Mouse (Mus musculus) embryonic facial prominence, embryonic 10.5 days (tissue): ENCODE measurements around the gene Sv2a. TPM values are rescaled to one million over a fixed set of nuclear protein-coding genes. Genes with fewer than 3 reads are reported as not detected.
A peak's percentile ranks its signal among the peaks of the same experiment; 100 is the strongest.
"Not testable (repeated sequence)": the region's sequence is repeated elsewhere in the genome, so short reads cannot be mapped to it uniquely, and the experiment has no call there.

Experiments used
- DNase-seq: peaks from one replicate; pipeline ENCODE4 v3.0.0-alpha.2; 2017; ENCODE audit warnings: low spot score
- H3K27ac ChIP-seq: fragments of 300-500 bp; sonication (generic); replicated peaks from 2 replicates; pipeline ENCODE4 v1.5.1; 2016; ENCODE audit warnings: mild to moderate bottlenecking
- H3K27me3 ChIP-seq: fragments of 300-500 bp; sonication (generic); replicated peaks from 2 replicates; pipeline ENCODE4 v1.6.1; 2016; ENCODE audit warnings: low read depth, mild to moderate bottlenecking; ENCODE audit not compliant: poor library complexity, severe bottlenecking
- H3K36me3 ChIP-seq: fragments of 300-500 bp; sonication (generic); replicated peaks from 2 replicates; pipeline ENCODE4 v1.6.1; 2016; ENCODE audit warnings: mild to moderate bottlenecking, moderate library complexity
- H3K4me1 ChIP-seq: fragments of 300-500 bp; sonication (generic); 2 replicates; pipeline ENCODE4 v1.6.1; 2016
- H3K4me3 ChIP-seq: fragments of 300-500 bp; sonication (generic); 2 replicates; pipeline ENCODE4 v1.5.1; 2016; ENCODE audit warnings: mild to moderate bottlenecking, moderate library complexity
- H3K9me3 ChIP-seq: fragments of 300-500 bp; sonication (generic); 2 replicates; pipeline ENCODE4 v1.6.1; 2016; ENCODE audit warnings: mild to moderate bottlenecking
- WGBS: fragments of 180-500 bp; shearing (Covaris S2); methylation state at CpG from one replicate; pipeline ENCODE4 v1.1.7; 2016; 5-methylcytosine and 5-hydroxymethylcytosine counted together
- polyA plus RNA-seq: library from polyadenylated mRNA; unstranded; fragments of >200 nt; fragmentation: Nextera tagmentation; extraction: Ambion mirVana; gene quantifications from 2 replicates; pipeline ENCODE4 v1.2.1, GENCODE M21; 2016

Gene Sv2a
- polyA plus RNA-seq, 1 experiment from 2014 or later: 3.9 TPM

- Histone ChIP-seq H3K9me3 (no peaks in the 10 kb centered on the region), H3K4me1 (peaks cover 44% of the 10 kb centered on the region), H3K36me3 (peaks cover 53% of the 10 kb centered on the region), H3K27ac (no peak overlapping the region), H3K4me3 (no peak overlapping the region), H3K27me3 (no peaks in the 10 kb centered on the region)
- 84% methylated on average over 2 of the region's 2 CpGs for WGBS
- DNase-seq: no peak
These were observed 2.0 kb upstream of the Sv2a start for GRCm38 (mm10) chr3:96178902-96179301.

DNA sequence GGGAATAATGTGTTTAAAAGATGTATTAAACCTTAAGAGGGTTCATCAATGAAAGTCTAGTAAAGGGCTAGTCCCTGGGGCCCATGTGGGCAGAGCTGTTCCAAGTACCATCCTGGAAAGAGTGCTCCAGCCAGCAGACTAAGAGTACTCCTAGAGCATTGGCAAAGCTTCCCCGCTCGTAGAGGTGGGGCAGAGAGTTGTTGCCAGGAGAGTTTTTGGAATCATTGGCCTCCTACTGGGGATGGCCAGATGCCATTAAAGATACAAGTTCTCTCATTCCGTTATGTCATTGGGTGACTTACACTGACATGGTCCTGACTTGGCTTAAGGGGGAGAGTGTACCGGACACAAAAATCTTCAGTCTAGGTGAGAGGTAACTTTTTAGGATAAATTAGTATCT, 1.4 kb upstream of the Sv2a start:
- H3K36me3 ChIP-seq: peaks cover 47% of the 10 kb centered on the region
- H3K27me3 ChIP-seq: no peaks in the 10 kb centered on the region
- WGBS: 75% methylated on average over 4 of the region's 4 CpGs
- H3K27ac ChIP-seq: no peak overlapping the region
- no peaks in the 10 kb centered on the region for H3K9me3 ChIP-seq
- H3K4me3 ChIP-seq: no peak overlapping the region
- no peak for DNase-seq
- peaks cover 40% of the 10 kb centered on the region for H3K4me1 ChIP-seq

- H3K27ac ChIP-seq: peak overlapping the region; percentile 63
- peaks cover 24% of the 10 kb centered on the region for H3K36me3 ChIP-seq
- peak overlapping the region; percentile 62 for H3K4me3 ChIP-seq
- H3K9me3 ChIP-seq: no peaks in the 10 kb centered on the region
- H3K4me1 ChIP-seq: peaks cover 35% of the 10 kb centered on the region
- no peaks in the 10 kb centered on the region for H3K27me3 ChIP-seq
- DNase-seq: peak; percentile 32
- WGBS: 36% methylated on average over 12 of the region's 12 CpGs
These were observed 795 bp downstream of the Sv2a start for GRCm38 (mm10) chr3:96181510-96182381.

- peak overlapping the region; percentile 62; the same call in 1 of the 2 replicates for H3K4me3 ChIP-seq
- no peak for DNase-seq
- H3K4me1 ChIP-seq: peaks cover 35% of the 10 kb centered on the region
- peak overlapping the region; percentile 63 for H3K27ac ChIP-seq
- WGBS: 27% methylated on average over 4 of the region's 4 CpGs
- no peaks in the 10 kb centered on the region for H3K9me3 ChIP-seq
- no peaks in the 10 kb centered on the region for H3K27me3 ChIP-seq
- H3K36me3 ChIP-seq: peaks cover 19% of the 10 kb centered on the region
These were observed 1.4 kb downstream of the Sv2a start for GRCm38 (mm10) chr3:96182382-96182776.

GRCm38 (mm10) chr3:96192977-96193376, 12.0 kb downstream of the Sv2a start:
- H3K4me1 ChIP-seq: peaks cover 27% of the 10 kb centered on the region
- H3K9me3 ChIP-seq: no peaks in the 10 kb centered on the region
- peaks cover 8% of the 10 kb centered on the region for H3K36me3 ChIP-seq
- peaks cover 6% of the 10 kb centered on the region; the same call in 1 of the 2 replicates for H3K27me3 ChIP-seq
- H3K27ac ChIP-seq: no peak overlapping the region
- DNase-seq: peak; percentile 44
- peak overlapping the region; percentile 11; the same call in 1 of the 2 replicates for H3K4me3 ChIP-seq
- WGBS: 53% methylated on average over 12 of the region's 12 CpGs

DNA sequence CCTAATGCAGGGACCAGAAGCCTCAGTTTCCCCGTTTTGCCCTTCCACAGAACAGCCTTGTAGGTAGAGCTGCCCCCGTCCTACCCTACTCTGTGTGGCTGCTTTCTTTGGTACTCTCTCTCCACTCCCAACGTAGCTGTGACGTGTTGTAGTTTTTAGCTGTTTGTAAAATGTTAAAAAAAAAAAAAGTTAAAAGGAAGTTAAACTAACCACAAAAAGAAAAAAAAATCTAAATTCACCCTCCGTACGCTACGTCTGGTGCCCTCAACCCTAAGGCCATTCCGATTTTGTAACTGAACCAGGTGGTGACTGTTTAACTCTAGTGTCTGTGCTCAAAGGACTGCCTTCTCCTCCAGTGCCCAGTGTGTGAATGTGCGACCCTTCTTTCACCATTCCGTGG, 14.0 kb downstream of the Sv2a start:
- no peak for DNase-seq
- 88% methylated on average over 10 of the region's 10 CpGs for WGBS
- H3K4me1 ChIP-seq: peaks cover 34% of the 10 kb centered on the region
- peaks cover 13% of the 10 kb centered on the region; the same call in 1 of the 2 replicates for H3K27me3 ChIP-seq
- peaks cover 8% of the 10 kb centered on the region for H3K36me3 ChIP-seq
- no peaks in the 10 kb centered on the region for H3K9me3 ChIP-seq
- H3K4me3 ChIP-seq: no peak overlapping the region
- no peak overlapping the region for H3K27ac ChIP-seq

GRCm38 (mm10) chr3:96195616-96196313, 14.8 kb downstream of the Sv2a start:
- 90% methylated on average over 11 of the region's 11 CpGs for WGBS
- H3K4me3 ChIP-seq: peak overlapping the region; percentile 74; the same call in 1 of the 2 replicates

GRCm38 (mm10) chr3:96196437-96197128, 15.6 kb downstream of the Sv2a start:
- Histone ChIP-seq H3K4me3 (peak overlapping the region; percentile 74), H3K27ac (peak overlapping the region; percentile 97), H3K4me1 (peaks cover 34% of the 10 kb centered on the region), H3K27me3 (peaks cover 13% of the 10 kb centered on the region; the same call in 1 of the 2 replicates), H3K9me3 (no peaks in the 10 kb centered on the region), H3K36me3 (peaks cover 8% of the 10 kb centered on the region)
- 22% methylated on average over 27 of the region's 27 CpGs for WGBS
- DNase-seq: no peak

More at GRCm38 (mm10) chr3:96195616-96196313, 14.8 kb downstream of the Sv2a start:
- Histone ChIP-seq H3K27ac (0 out of 2 replicates have a peak overlapping the region, but pooled peaks have one; percentile 97), H3K27me3 (peaks cover 13% of the 10 kb centered on the region; the same call in 1 of the 2 replicates), H3K4me1 (peaks cover 34% of the 10 kb centered on the region), H3K36me3 (peaks cover 8% of the 10 kb centered on the region), H3K9me3 (no peaks in the 10 kb centered on the region)
- no peak for DNase-seq

DNA sequence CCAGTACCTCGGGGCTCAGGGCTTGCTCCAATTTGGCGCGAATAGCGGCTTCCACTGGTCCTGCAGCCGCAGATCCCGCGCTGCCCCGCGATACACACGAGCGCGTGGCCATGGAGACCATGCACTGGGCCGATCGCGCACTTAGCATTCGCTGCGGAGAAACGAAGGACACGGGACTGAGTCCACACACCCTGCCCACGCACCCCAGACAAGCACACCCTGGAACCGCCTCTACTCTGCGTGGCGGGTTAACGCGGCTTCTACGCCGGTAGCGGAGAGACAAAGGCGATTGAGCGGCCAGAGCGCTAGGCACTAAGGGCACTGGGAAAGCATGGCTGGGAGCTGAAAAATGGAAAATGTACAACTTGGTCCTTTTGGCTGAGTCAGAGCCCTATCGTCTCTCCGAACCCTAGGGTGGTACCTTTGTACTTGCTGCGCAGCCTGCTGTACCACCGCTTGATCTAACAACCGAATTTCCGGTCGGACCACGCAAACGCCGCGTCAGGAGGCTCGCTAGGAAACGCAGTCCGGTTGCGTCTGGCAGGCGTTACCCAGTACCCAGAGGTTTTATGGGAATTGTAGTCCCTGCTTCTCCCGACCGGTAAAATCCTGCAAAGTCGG, 16.3 kb downstream of the Sv2a start:
- Histone ChIP-seq H3K9me3 (no peaks in the 10 kb centered on the region), H3K4me3 (peak overlapping the region; percentile 74), H3K36me3 (peaks cover 8% of the 10 kb centered on the region), H3K27me3 (peaks cover 13% of the 10 kb centered on the region; the same call in 1 of the 2 replicates), H3K27ac (peak overlapping the region; percentile 97), H3K4me1 (peaks cover 34% of the 10 kb centered on the region)
- DNase-seq: peak; percentile 91
- under 1% methylated on average over 50 of the region's 50 CpGs for WGBS

- H3K4me3 ChIP-seq: peak overlapping the region; percentile 74
- 6% methylated on average over 6 of the region's 6 CpGs for WGBS
These were observed 17.2 kb downstream of the Sv2a start for GRCm38 (mm10) chr3:96198181-96198580.

GRCm38 (mm10) chr3:96198601-96199251, 17.8 kb downstream of the Sv2a start:
- DNase-seq, H3K27ac ChIP-seq, H3K36me3 ChIP-seq, H3K9me3 ChIP-seq, H3K27me3 ChIP-seq: not testable (repeated sequence)
- H3K4me1 ChIP-seq: peaks cover 23% of the 10 kb centered on the region
- peak overlapping the region; percentile 30; the same call in 1 of the 2 replicates for H3K4me3 ChIP-seq
- WGBS: 28% methylated on average over 8 of the region's 8 CpGs

More at GRCm38 (mm10) chr3:96198181-96198580, 17.2 kb downstream of the Sv2a start:
- peak; percentile 26 for DNase-seq
- H3K4me1 ChIP-seq: peaks cover 28% of the 10 kb centered on the region
- H3K27ac ChIP-seq: peak overlapping the region; percentile 97
- H3K27me3 ChIP-seq: peaks cover 13% of the 10 kb centered on the region; the same call in 1 of the 2 replicates
- peaks cover 8% of the 10 kb centered on the region for H3K36me3 ChIP-seq
- no peaks in the 10 kb centered on the region for H3K9me3 ChIP-seq
